Mouse (Mus musculus): Measurements from ENCODE around the gene Gm9837.

- TF ChIP-seq CTCF (IDR thresholded peaks at IDR 0.05) (no peak), EP300 (IDR thresholded peaks at IDR 0.05) (no peak)
These were observed 40.0 kb downstream of the Gm9837 start for GRCm38 (mm10) chr11:53430300-53430669.
